Mouse (Mus musculus) small intestine, adult 2 months (tissue): ENCODE results near the gene Arhgef18. TPM values are rescaled to one million over a fixed set of nuclear protein-coding genes. Genes with fewer than 3 reads are reported as not detected.

Source experiments
- H3K27ac ChIP-seq: fragments of 200-500 bp; 2 replicates; pipeline ENCODE4 v1.5.1; 2012; ENCODE audit warnings: low read depth, low read length, control low read depth, inconsistent platforms; ENCODE audit not compliant: insufficient read depth
- H3K27me3 ChIP-seq: fragments of 200-500 bp; 2 replicates; pipeline ENCODE4 v1.6.1; 2012; ENCODE audit warnings: mild to moderate bottlenecking, moderate library complexity, low read length, inconsistent platforms; ENCODE audit not compliant: control insufficient read depth, insufficient read depth
- H3K36me3 ChIP-seq: fragments of 200-500 bp; 2 replicates; pipeline ENCODE4 v1.6.1; 2012; ENCODE audit warnings: mild to moderate bottlenecking, low read length, control low read depth, inconsistent platforms; ENCODE audit not compliant: control insufficient read depth, insufficient read depth
- H3K4me1 ChIP-seq: fragments of 200-500 bp; 2 replicates; pipeline ENCODE4 v1.6.1; 2012; ENCODE audit warnings: low read length, inconsistent platforms, mixed read lengths; ENCODE audit not compliant: control insufficient read depth, insufficient read depth, insufficient read length
- H3K4me3 ChIP-seq: fragments of 200-500 bp; 2 replicates; pipeline ENCODE4 v1.5.1; 2012; ENCODE audit warnings: low read depth, mild to moderate bottlenecking, control low read depth, inconsistent platforms, low read length, moderate library complexity
- CTCF ChIP-seq: fragments of 200-500 bp; IDR thresholded peaks from 2 replicates; pipeline ENCODE4 v1.5.1; 2012; ENCODE audit warnings: low read depth, mild to moderate bottlenecking, control low read depth, inconsistent platforms, low read length, moderate library complexity, mixed read lengths; ENCODE audit not compliant: insufficient replicate concordance, insufficient read length; ENCODE audit errors: extremely low read depth
- POLR2A ChIP-seq: fragments of 200-500 bp; IDR thresholded peaks from 2 replicates; pipeline ENCODE4 v1.6.1; 2012; ENCODE audit warnings: low read depth, mild to moderate bottlenecking, control low read depth, inconsistent platforms, low read length, moderate library complexity
- WGBS: fragments of 180-500 bp; shearing (Covaris S2); methylation state at CpG from one replicate; pipeline ENCODE4 v1.1.7; 2018; 5-methylcytosine and 5-hydroxymethylcytosine counted together
- polyA plus RNA-seq: library from polyadenylated mRNA; depleted of rRNA; stranded (reverse); fragments of >200 nt; gene quantifications from 2 replicates; pipeline ENCODE4 v1.2.3, GENCODE M21; 2012

The Arhgef18 gene
- polyA plus RNA-seq, 1 experiment: 43.1 TPM

- H3K4me1 ChIP-seq: peaks cover 9% of the 10 kb centered on the region; the same call in 1 of the 2 replicates
- no peaks in the 10 kb centered on the region for H3K27me3 ChIP-seq
- 55% methylated on average over 4 of the region's 4 CpGs for WGBS
- H3K27ac ChIP-seq: no peak overlapping the region
- TF ChIP-seq POLR2A: no peak
- no peak for TF ChIP-seq CTCF
- no peak overlapping the region for H3K4me3 ChIP-seq
- peaks cover 7% of the 10 kb centered on the region for H3K36me3 ChIP-seq
Measured at GRCm38 (mm10) chr8:3395246-3395645, 2.4 kb downstream of the Arhgef18 start.

DNA sequence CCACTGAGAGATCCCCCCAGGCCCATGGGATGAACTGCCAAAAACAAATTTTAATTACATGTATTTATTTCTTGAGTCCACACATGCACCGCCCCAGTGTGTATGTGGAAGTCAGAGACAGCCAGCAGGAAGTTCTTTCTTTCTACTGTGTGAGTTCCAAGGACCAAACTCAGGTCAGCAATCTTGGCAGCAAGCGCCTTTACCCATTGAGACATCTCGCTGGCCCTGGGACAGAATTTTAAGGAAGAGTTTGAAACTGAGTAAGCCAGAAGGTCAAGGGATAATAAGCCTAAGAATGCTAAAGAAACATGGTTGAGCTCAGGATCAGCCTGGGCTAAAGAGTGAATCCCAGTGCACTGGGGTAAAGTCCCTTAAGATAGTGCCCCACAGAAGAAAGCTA, 4.8 kb downstream of the Arhgef18 start:
- WGBS: 75% methylated on average over 3 of the region's 3 CpGs
- TF ChIP-seq POLR2A (no peak), CTCF (no peak)
- peaks cover 7% of the 10 kb centered on the region for H3K36me3 ChIP-seq
- H3K27me3 ChIP-seq: no peaks in the 10 kb centered on the region
- no peak overlapping the region for H3K4me3 ChIP-seq
- H3K4me1 ChIP-seq: peaks cover 5% of the 10 kb centered on the region; the same call in 1 of the 2 replicates
- no peak overlapping the region for H3K27ac ChIP-seq

- H3K27me3 ChIP-seq: no peaks in the 10 kb centered on the region
- TF ChIP-seq POLR2A (no peak), CTCF (no peak)
- no peak overlapping the region for H3K27ac ChIP-seq
- H3K4me1 ChIP-seq: no peaks in the 10 kb centered on the region; the same call in 1 of the 2 replicates
- peaks cover 10% of the 10 kb centered on the region for H3K36me3 ChIP-seq
- no peak overlapping the region for H3K4me3 ChIP-seq
- 42% methylated on average over 2 of the region's 2 CpGs for WGBS
Measured at GRCm38 (mm10) chr8:3400509-3400908, 7.7 kb downstream of the Arhgef18 start.

- no peaks in the 10 kb centered on the region for H3K27me3 ChIP-seq
- H3K4me3 ChIP-seq: no peak overlapping the region
- TF ChIP-seq CTCF: no peak
- no peak for TF ChIP-seq POLR2A
- no peak overlapping the region for H3K27ac ChIP-seq
- WGBS: 81% methylated on average over 3 of the region's 3 CpGs
- H3K4me1 ChIP-seq: peaks cover 13% of the 10 kb centered on the region
- peaks cover 3% of the 10 kb centered on the region; the same call in 1 of the 2 replicates for H3K36me3 ChIP-seq
Measured at GRCm38 (mm10) chr8:3407417-3407816, 14.6 kb downstream of the Arhgef18 start.

- TF ChIP-seq CTCF (no peak), POLR2A (no peak)
- Histone ChIP-seq H3K27me3 (no peaks in the 10 kb centered on the region), H3K4me1 (peaks cover 15% of the 10 kb centered on the region), H3K36me3 (peaks cover 1% of the 10 kb centered on the region; the same call in 1 of the 2 replicates), H3K27ac (peak overlapping the region; percentile 64; the same call in 1 of the 2 replicates), H3K4me3 (no peak overlapping the region)
- 67% methylated on average over 2 of the region's 2 CpGs for WGBS
Measured at GRCm38 (mm10) chr8:3411085-3411484, 18.3 kb downstream of the Arhgef18 start.

GRCm38 (mm10) chr8:3411901-3412301, 19.1 kb downstream of the Arhgef18 start:
- TF ChIP-seq CTCF (no peak), POLR2A (no peak)
- 24% methylated on average over 7 of the region's 7 CpGs for WGBS
- Histone ChIP-seq H3K4me1 (peaks cover 21% of the 10 kb centered on the region), H3K4me3 (no peak overlapping the region), H3K36me3 (peaks cover 1% of the 10 kb centered on the region; the same call in 1 of the 2 replicates), H3K27me3 (no peaks in the 10 kb centered on the region), H3K27ac (peak overlapping the region; percentile 82)

DNA sequence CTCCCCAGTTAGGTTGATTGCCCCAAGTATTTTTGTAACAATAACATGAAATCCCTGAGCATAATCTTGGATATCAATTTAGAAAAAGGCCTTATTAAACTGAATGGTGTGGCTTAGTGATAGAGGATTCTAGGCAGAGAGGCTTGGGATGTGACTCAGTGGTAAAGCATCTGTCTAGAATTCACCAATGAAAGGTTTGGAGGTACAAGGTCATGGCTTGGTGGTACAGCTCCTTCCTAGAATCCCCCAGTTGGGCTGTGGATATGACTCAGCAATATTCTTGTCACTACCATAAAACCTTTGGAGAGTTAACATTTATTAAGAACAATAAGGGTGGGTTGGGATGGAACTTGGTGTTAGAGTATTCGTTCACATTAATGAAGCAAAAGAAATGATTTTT, 20.0 kb downstream of the Arhgef18 start:
- Histone ChIP-seq H3K27ac (no peak overlapping the region), H3K36me3 (peaks cover 1% of the 10 kb centered on the region; the same call in 1 of the 2 replicates), H3K4me1 (peaks cover 26% of the 10 kb centered on the region), H3K4me3 (no peak overlapping the region), H3K27me3 (no peaks in the 10 kb centered on the region)
- no peak for TF ChIP-seq CTCF
- no peak for TF ChIP-seq POLR2A
- 95% methylated on average over 1 of the region's 1 CpGs for WGBS
